Mouse (Mus musculus) gastrocnemius, postnatal 4 days (tissue): ENCODE measurements around the gene Slc12a8. TPM values are rescaled to one million over a fixed set of nuclear protein-coding genes. Genes with fewer than 3 reads are reported as not detected.

Source experiments
- DNase-seq, 2 experiments: peaks; one replicate each; pipeline ENCODE4 v3.0.0; 2021 to 2022; ENCODE audit warnings: low spot score in 2 of 2, mixed read lengths in 2 of 2
- total RNA-seq, 2 experiments: library from RNA; stranded (reverse); gene quantifications; 2 replicates each; pipeline ENCODE4 v1.2.3; 2021

Slc12a8 gene
- total RNA-seq, 2 experiments from 2014 or later = 0.52 TPM

DNA sequence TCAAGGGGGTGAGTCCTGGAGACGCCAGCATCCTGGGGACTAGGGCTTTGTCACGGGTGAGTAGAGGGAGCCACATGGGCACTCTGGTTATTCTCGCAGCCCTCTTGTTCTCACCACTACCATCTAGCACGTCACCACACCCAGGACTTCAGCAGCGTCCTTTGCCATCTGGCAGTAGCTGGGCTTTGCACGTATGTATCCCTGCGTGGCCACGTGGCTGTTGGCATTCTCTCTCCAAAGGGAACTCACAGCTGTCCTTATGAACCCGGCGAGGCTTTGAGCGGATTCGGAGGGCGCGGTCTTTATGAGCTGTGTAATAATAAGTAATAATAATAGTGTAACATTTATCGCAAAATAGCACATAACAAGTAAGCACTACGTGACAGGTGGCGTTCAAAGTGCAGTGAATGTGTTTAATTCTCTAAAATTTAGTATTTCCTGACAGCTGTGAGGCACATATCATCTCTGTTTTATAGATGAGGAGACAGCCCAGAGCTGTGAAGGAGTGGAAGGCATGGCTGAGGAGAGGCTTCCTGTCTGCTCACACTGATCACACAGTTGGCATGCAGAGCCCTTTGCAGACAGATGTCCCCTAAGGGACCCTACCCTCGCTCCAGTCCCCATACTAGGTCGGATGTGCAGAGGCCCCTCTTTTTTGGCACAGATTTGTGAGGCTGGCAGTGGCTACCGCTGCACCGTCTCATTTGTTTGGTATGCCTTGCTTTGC lies 20.5 kb downstream of the Slc12a8 start:
- DNase-seq = no peak

GRCm38 (mm10) chr16:33544346-33544745 lies 27.2 kb downstream of the Slc12a8 start:
- no peak for DNase-seq

DNA sequence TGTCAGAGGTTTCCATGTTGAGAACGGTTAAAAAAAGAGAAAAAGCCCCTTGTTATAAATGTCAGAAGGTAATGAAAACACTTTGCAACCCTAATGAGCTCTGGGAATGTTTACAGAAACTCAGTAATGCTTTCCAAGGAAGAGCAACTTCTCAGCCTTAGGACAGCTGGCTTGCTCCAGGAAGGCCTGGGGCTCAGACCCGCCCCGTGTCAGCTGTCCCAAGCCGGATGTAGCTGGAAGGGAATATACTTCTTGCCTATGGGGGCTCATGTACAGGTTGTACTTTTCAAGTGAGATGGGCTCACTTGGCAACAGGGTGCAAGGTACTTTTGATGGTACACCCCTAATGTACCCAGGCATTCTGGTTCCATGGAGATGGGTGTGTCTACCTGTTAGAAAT lies 28.4 kb downstream of the Slc12a8 start:
- no peak for DNase-seq

GRCm38 (mm10) chr16:33553689-33554342 lies 36.7 kb downstream of the Slc12a8 start:
- peak in 1 of 2 experiments; percentile 42 for DNase-seq

DNA sequence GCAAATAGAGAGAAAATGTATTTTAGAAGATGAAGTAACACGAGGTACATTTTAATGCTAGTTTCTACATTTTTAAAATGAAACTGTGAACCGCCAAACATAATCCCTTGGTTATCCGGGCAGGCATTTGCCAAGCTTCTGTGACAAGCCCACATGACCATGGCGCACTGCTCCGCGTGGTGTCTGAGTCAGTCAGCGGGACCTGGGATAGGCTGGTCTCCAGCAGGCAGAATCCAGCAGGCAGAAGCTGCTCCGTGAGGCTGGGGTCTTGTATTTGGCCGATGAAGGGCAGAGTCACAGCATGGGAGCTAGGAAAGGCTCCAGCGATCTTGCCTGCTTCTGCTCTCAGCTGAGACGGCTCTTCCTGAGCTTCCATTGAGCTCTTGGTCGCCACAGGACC lies 41.0 kb downstream of the Slc12a8 start:
- DNase-seq = no peak

GRCm38 (mm10) chr16:33560281-33560680 lies 43.2 kb downstream of the Slc12a8 start:
- DNase-seq = peak; percentile 60 to 80

- no peak for DNase-seq
These were observed 44.3 kb downstream of the Slc12a8 start for GRCm38 (mm10) chr16:33561308-33562009.

DNA sequence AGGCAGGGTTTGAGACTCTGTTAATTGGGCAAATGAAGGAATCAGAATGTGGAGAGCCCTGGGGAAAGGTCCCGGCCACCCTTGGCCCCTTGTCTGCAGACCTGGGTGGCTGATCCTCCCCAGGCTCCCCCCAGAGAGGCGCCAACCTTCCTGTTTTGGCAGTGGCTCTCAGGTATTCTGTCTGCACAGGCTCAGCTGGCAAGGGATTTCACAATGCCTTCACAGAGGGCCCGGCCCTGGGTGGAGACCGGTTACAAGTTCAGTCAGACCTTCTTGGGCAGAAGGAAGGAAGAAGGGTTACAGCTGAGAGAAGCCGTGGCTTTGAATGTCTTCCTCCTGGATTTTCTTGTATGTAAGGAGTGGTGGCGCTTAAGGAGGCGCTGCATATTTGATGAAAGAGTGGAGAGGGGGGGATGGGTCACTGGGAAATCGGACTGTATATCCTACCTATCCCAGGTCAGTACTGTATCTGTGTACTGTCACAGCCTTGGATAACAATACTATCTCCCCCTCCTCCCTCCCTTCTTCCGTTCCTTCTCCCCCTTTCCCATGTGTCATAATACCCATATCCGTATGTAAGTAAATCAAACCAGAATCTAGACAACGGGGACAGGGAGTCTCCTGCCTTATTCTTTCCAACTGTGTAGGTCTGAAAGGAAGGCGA lies 45.9 kb downstream of the Slc12a8 start:
- no peak for DNase-seq

DNA sequence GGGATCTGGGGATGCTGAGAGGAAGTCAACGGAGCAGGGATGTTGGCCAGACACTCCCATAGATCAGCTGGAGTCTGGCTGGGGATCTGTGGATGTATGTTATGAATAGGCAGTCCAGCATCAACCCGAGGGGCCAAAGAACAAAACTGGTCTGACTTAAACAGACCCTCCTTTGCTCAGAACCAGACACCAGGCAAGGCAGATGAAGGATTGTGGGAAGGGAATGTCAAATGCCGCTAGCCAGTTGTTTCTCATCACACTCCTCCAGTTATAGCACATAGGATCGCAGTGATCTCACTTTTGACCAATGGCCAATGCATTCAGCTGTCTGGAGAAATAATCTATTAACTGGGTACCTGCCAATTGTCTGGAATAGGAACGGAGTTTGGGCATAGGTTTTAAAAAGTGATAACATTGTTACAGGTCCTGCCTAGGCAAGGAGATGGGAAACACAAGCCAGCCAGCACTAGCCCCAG lies 46.4 kb downstream of the Slc12a8 start:
- no peak for DNase-seq

GRCm38 (mm10) chr16:33566467-33566866 lies 49.3 kb downstream of the Slc12a8 start:
- DNase-seq = no peak

- DNase-seq = no peak
These were observed 50.6 kb downstream of the Slc12a8 start for GRCm38 (mm10) chr16:33567736-33568135.

DNA sequence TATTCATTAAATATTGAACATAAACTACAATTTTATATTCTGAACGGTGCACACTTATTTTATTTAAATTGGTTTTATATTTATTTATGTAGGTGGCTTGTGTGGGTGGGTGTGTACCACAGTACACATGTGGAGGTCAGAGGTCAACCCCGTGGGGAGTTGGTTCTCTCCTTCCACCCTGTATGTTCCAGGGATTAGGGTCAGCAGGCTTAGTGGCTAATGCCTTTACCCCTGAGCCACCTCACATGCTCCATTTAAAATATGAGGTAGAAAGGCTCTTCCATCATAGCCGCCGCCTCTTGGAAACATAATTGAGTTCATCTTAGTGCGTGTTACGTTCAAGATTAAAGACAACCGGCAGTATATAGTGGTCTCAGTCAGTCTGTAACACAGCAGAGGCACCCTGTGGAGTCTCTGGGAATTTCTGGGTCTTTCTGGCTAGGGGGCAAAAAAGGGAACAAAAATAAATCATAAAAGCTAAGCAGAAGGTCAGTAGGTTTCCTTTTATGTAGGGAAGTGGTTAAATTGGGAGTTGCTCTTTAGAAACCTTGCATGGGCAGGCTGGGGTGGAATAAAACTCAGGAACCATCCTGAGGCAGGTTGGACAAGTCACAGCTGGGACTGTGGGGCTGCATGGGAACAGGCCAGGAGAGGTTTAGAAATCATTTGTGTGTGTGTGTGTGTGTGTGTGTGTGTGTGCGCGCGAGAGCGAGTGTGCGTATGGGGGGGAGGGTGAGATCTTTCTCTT lies 51.3 kb downstream of the Slc12a8 start:
- no peak for DNase-seq

- no peak for DNase-seq
These were observed 55.5 kb downstream of the Slc12a8 start for GRCm38 (mm10) chr16:33572646-33573045.

- no peak for DNase-seq
These were observed 56.6 kb downstream of the Slc12a8 start for GRCm38 (mm10) chr16:33573703-33574102.

DNA sequence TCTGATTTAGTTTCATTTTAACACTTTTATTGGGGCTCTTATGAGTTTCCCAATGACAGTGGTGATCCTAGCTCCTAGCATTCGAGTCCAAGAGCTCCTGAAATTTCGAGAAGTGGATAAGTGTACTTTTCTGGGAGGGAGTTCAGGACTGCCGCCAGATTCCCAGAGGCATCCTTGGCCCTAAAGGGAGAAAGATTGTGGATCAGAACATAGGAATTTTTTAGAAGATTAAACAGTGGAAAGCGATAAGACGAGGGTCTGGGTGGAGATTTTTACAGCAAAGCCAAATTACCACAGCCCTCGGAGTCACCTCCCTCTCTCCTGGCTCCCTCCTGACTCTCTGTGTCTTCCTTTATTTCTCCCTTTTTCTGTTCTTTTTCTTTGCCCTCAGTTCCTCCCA lies 58.6 kb downstream of the Slc12a8 start:
- DNase-seq = no peak

DNA sequence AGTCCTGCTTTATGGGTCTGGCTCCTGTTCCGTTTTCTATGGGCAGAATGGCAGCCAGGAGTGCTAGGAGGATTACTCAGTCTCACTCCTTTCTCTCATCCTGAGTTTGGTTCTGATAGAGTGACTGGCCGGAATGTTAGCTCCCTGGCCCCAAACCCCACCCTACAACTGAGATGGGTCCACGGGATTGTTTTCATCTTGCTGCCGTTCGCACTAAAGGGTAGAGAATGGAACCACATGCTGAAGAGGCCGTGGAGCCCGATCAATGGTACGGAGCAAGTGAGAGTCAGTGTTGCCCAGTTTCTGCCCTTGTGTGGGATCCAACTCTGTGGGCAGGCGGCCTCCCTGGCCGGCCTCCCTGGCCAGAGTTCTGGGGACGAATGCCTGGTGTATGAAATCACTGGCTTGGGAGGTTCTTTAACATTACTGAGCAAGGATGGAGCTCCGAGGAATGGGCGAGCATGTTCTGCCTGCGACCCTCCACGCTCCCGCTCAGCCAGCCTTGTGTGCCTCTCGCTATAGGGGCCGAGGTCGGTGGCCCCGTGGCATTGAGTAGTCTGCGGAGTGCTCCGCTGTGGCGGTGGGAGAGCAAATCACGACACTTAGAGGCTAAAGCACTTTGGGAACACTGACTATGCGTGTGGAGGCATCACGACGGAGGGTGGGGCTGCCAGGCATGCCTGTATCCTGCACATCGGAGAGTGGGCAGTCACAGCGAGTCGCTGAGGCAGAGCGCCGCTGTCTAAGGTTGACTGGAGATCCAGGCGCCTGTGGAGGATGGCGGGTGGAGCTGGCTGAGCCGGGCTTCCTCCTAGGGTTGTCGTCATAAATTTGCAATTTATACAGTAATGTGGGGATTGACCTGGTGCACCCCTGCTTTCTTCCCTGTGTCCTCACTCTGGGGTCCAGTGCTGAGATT lies 59.4 kb downstream of the Slc12a8 start:
- peak in 1 of 2 experiments; percentile 41 for DNase-seq

GRCm38 (mm10) chr16:33578462-33578861 lies 61.3 kb downstream of the Slc12a8 start:
- DNase-seq = no peak

- DNase-seq = no peak
These were observed 63.2 kb downstream of the Slc12a8 start for GRCm38 (mm10) chr16:33580331-33580730.

GRCm38 (mm10) chr16:33580736-33581241 lies 63.7 kb downstream of the Slc12a8 start:
- no peak for DNase-seq
